Mouse (Mus musculus) hindbrain, embryonic 12.5 days (tissue): ENCODE results near the gene Gm49392. TPM values are rescaled to one million over a fixed set of nuclear protein-coding genes. Genes with fewer than 3 reads are reported as not detected.
"Not testable (repeated sequence)": the region's sequence is repeated elsewhere in the genome, so short reads cannot be mapped to it uniquely, and the experiment has no call there.

Experiments
- ATAC-seq: fragments of 200-750 bp; cut with Nextera tagmentation; 2 replicates; pipeline ENCODE4 v1.8.0; 2017; ENCODE audit warnings: moderate TSS enrichment; ENCODE audit not compliant: low FRiP score
- H3K27ac ChIP-seq: fragments of 300-500 bp; sonication (generic); 2 replicates; pipeline ENCODE4 v1.5.1; 2016; ENCODE audit warnings: mild to moderate bottlenecking
- H3K27me3 ChIP-seq: fragments of 300-500 bp; sonication (generic); 2 replicates; pipeline ENCODE4 v1.6.1; 2016; ENCODE audit warnings: mild to moderate bottlenecking
- H3K36me3 ChIP-seq: fragments of 300-500 bp; sonication (generic); 2 replicates; pipeline ENCODE4 v1.6.1; 2016; ENCODE audit warnings: mild to moderate bottlenecking
- H3K4me1 ChIP-seq: fragments of 300-500 bp; sonication (generic); 2 replicates; pipeline ENCODE4 v1.6.1; 2016
- H3K4me2 ChIP-seq: fragments of 300-500 bp; sonication (generic); replicated peaks from 2 replicates; pipeline ENCODE4 v1.6.1; 2016; ENCODE audit warnings: mild to moderate bottlenecking
- H3K4me3 ChIP-seq: fragments of 300-500 bp; sonication (generic); 2 replicates; pipeline ENCODE4 v1.5.1; 2016; ENCODE audit warnings: mild to moderate bottlenecking
- H3K9ac ChIP-seq: fragments of 300-500 bp; sonication (generic); 2 replicates; pipeline ENCODE4 v1.6.1; 2016; ENCODE audit warnings: mild to moderate bottlenecking, moderate library complexity
- H3K9me3 ChIP-seq: fragments of 300-500 bp; sonication (generic); replicated peaks from 2 replicates; pipeline ENCODE4 v1.6.1; 2016; ENCODE audit warnings: mild to moderate bottlenecking
- WGBS: fragments of 180-500 bp; shearing (Covaris S2); methylation state at CpG from one replicate; pipeline ENCODE4 v1.1.7; 2016; 5-methylcytosine and 5-hydroxymethylcytosine counted together
- polyA plus RNA-seq: library from polyadenylated mRNA; unstranded; fragments of >200 nt; fragmentation: Nextera tagmentation; extraction: Ambion mirVana; gene quantifications from 2 replicates; pipeline ENCODE4 v1.2.1, GENCODE M21; 2016

The Gm49392 gene
- polyA plus RNA-seq, result not detected in 2 replicates

DNA sequence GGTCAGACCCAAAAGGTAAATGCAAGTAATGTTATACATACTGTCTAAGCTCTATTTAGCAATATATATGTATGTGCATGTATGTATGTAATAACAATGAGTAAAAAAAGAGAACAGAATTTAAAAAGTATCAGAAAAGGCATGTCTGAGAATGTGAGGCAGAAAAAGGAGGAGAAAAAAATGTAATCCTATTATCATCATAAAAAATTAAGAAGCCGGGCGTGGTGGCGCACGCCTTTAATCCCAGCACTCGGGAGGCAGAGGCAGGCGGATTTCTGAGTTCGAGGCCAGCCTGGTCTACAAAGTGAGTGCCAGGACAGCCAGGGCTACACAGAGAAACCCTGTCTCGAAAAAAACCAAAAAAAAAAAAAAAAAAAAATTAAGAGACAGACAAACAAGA, at the start of gene Gm49392:
Gm49392 (minus strand) TSS at position 101 of the 400 bp plus-strand sequence.
- H3K4me2 ChIP-seq, H3K9ac ChIP-seq, ATAC-seq, H3K27ac ChIP-seq, H3K4me1 ChIP-seq, H3K27me3 ChIP-seq, H3K36me3 ChIP-seq, H3K4me3 ChIP-seq, H3K9me3 ChIP-seq: not testable (repeated sequence)
- 84% methylated on average over 8 of the region's 8 CpGs for WGBS

DNA sequence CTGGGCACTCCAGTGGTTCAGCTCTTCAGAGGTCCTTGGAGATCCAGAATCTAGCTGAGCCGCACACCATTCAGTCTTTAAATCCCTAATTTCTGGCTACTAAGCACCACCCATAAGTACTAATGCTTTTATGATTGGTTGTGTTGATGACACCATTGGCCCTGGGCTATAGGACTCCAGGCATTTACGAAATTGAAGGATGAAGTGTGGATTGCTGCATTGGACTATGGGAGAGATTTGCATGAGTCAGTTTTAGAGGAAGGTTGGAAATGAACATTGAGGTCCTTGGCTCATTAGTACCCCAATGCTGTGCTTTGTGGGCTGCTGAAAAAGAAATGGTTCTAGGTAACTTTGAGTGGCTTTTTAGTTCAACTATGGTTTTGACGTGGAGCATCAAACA, 45.2 kb upstream of the Gm49392 start, which contains the start of gene Tpbpa:
Tpbpa (minus strand) TSS at position 101 of the 400 bp plus-strand sequence.
- H3K4me2 ChIP-seq, H3K36me3 ChIP-seq, H3K4me3 ChIP-seq, H3K4me1 ChIP-seq, H3K9ac ChIP-seq, ATAC-seq, H3K27ac ChIP-seq, H3K27me3 ChIP-seq: not testable (repeated sequence)
- 72% methylated on average over 3 of the region's 3 CpGs for WGBS
- H3K9me3 ChIP-seq, result peaks cover 11% of the 10 kb centered on the region; the same call in 1 of the 2 replicates

DNA sequence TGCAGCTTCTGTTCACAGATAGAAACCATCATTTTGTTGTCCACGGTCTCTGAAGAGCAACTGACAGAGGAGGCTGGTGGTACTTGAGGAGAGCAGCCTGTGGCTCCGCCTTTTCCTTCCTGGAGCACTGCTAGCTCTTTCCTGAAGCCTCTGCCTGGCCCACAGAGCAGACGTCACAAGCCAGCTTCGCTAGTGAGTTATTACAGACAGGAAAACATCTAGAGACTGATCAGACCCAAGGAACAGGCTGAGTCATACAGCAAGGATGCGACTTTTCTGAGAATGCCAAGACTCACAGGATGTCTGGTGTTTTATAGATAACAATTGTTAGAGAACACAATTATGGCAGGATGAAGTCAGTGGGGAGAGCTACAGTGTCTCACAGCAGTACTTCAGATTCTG, 39.8 kb upstream of the Gm49392 start, which contains the start of the genes Gm49391 and Ctla2a:
Gm49391 (minus strand) TSS at position 72 of the 402 bp plus-strand sequence.
Ctla2a (minus strand) TSS at position 126 of the 402 bp plus-strand sequence.
- Histone ChIP-seq H3K4me2 (no peak within 1 kb of the TSS), H3K4me1 (no peaks in the 10 kb centered on the region), H3K27ac (no peak within 1 kb of the TSS), H3K4me3 (no peak within 1 kb of the TSS), H3K27me3 (no peaks in the 10 kb centered on the region), H3K36me3 (no peaks in the 10 kb centered on the region), H3K9me3 (peaks cover 10% of the 10 kb centered on the region), H3K9ac (no peak within 1 kb of the TSS)
- WGBS, result 72% methylated on average over 5 of the region's 5 CpGs
- no peak for ATAC-seq

DNA sequence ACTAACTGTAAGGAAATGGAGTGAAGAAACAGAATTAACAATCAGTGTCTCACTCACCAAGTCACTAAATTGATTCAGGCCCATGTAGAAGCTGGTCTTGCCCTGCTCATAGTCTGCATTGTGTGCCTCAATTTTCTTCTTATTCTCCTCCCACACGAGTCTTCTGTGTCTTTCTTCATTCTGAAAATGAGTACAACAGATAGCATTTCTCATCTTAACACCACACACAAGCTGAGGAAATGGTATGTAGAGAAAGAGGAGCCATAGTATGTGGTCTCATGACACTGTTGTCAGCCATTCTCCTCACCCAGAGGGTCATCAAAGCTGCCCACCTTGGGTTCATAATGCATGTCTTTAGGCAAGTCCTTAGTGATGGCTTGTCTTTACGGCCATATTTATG, 38.8 kb upstream of the Gm49392 start, which contains the start of gene Gm49393:
Gm49393 (minus strand) TSS at position 101 of the 400 bp plus-strand sequence.
- H3K9me3 ChIP-seq, ATAC-seq, H3K9ac ChIP-seq, H3K4me1 ChIP-seq, H3K4me3 ChIP-seq, H3K27ac ChIP-seq, H3K27me3 ChIP-seq, H3K4me2 ChIP-seq, H3K36me3 ChIP-seq: not testable (repeated sequence)
- WGBS, result 69% methylated on average over 2 of the region's 2 CpGs

DNA sequence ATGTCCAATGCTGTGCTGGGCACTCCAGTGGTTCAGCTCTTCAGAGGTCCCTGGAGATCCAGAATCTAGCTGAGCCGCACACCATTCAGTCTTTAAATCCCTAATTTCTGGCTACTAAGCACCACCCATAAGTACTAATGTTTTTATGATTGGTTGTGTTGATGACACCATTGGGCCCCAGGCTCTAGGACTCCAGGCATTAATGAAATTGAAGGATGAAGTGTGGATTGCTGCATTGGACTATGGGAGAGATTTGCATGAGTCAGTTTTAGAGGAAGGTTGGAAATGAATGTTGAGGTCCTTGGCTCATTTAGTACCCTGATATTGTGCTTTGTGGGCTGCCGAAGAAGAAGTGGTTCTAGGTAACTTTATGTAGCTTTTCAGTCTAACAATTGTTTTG, 8.1 kb upstream of the Gm49392 start, which contains the start of gene Tpbpb:
Tpbpb (minus strand) TSS at position 101 of the 400 bp plus-strand sequence.
- ATAC-seq, H3K27me3 ChIP-seq, H3K36me3 ChIP-seq, H3K4me2 ChIP-seq, H3K9me3 ChIP-seq, H3K9ac ChIP-seq, H3K4me1 ChIP-seq, H3K4me3 ChIP-seq, H3K27ac ChIP-seq: not testable (repeated sequence)
- WGBS, result 90% methylated on average over 2 of the region's 2 CpGs

DNA sequence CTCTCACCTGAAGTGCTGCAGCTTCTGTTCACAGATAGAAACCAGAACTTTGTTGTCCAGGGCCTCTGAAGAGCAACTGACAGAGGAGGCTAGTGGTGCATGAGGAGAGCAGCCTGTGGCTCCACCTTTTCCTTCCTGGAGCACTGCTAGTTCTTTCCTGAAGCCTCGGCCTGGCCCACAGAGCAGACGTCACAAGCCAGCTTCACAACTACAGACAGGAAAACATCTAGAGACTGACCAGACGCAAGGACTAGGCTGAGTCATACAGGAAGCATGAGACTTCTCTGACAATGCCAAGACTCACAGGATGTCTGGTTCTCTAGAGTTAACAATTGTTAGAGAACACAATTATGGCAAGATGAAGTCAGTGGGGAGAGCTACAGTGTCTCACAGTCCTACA, 634 bp upstream of the Gm49392 start, which contains the start of gene Ctla2b:
Ctla2b (minus strand) TSS at position 120 of the 400 bp plus-strand sequence.
- no peaks in the 10 kb centered on the region for H3K4me1 ChIP-seq
- no peak within 1 kb of the TSS for H3K4me2 ChIP-seq
- ATAC-seq, result no peak
- 91% methylated on average over 3 of the region's 3 CpGs for WGBS
- H3K9me3 ChIP-seq, result peaks cover 6% of the 10 kb centered on the region; the same call in 1 of the 2 replicates
- no peak within 1 kb of the TSS for H3K27ac ChIP-seq
- H3K27me3 ChIP-seq, result no peaks in the 10 kb centered on the region
- no peaks in the 10 kb centered on the region for H3K36me3 ChIP-seq
- H3K9ac ChIP-seq, result no peak within 1 kb of the TSS
- no peak within 1 kb of the TSS for H3K4me3 ChIP-seq

- Histone ChIP-seq H3K9me3 (peaks cover 6% of the 10 kb centered on the region; the same call in 1 of the 2 replicates), H3K36me3 (no peaks in the 10 kb centered on the region), H3K9ac (no peak overlapping the region), H3K27me3 (no peaks in the 10 kb centered on the region), H3K4me3 (no peak overlapping the region), H3K27ac (no peak overlapping the region), H3K4me1 (no peaks in the 10 kb centered on the region), H3K4me2 (no peak overlapping the region)
- ATAC-seq, result no peak
Observed at GRCm38 (mm10) chr13:60895406-60896160, 1.1 kb downstream of the Gm49392 start.

DNA sequence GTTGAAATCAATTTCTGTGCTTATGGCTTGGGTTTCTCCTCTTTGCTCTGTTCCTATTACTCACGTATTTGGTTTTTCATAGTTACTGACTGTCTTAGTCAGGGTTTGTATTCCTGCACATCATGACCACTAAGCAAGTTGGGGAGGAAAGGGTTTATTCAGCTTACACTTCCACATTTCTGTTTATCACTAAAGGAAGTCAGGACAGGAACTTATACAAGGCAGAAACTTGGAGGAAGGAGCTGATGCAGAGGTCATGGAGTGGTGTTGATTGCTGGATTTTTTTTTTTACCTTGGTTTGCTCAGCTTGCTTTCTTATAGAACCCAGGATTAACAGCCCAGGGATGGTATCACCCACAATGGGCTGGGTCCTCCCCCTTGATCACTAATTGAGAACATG, 4.4 kb downstream of the Gm49392 start:
- WGBS, result 92% methylated on average over 1 of the region's 1 CpGs
- Histone ChIP-seq H3K9ac (no peak overlapping the region), H3K4me3 (no peak overlapping the region), H3K4me2 (no peak overlapping the region), H3K36me3 (no peaks in the 10 kb centered on the region), H3K27me3 (no peaks in the 10 kb centered on the region), H3K27ac (no peak overlapping the region), H3K4me1 (no peaks in the 10 kb centered on the region), H3K9me3 (peaks cover 2% of the 10 kb centered on the region; the same call in 1 of the 2 replicates)
- ATAC-seq, result no peak

GRCm38 (mm10) chr13:60864281-60864680, 32.4 kb downstream of the Gm49392 start, which contains the start of gene 4930486L24Rik:
4930486L24Rik (minus strand) TSS chr13:60864475.
- Histone ChIP-seq H3K9me3 (no peaks in the 10 kb centered on the region), H3K27me3 (no peaks in the 10 kb centered on the region), H3K4me1 (no peaks in the 10 kb centered on the region), H3K4me2 (no peak within 1 kb of the TSS), H3K4me3 (no peak within 1 kb of the TSS), H3K9ac (no peak within 1 kb of the TSS), H3K36me3 (no peaks in the 10 kb centered on the region), H3K27ac (no peak within 1 kb of the TSS)
- ATAC-seq, result no peak
- 77% methylated on average over 1 of the region's 1 CpGs for whole genome bisulfite sequencing

GRCm38 (mm10) chr13:60848241-60849120, 48.2 kb downstream of the Gm49392 start:
- Histone ChIP-seq H3K4me3 (no peak overlapping the region), H3K36me3 (no peaks in the 10 kb centered on the region), H3K27me3 (no peaks in the 10 kb centered on the region), H3K27ac (no peak overlapping the region), H3K4me1 (no peaks in the 10 kb centered on the region), H3K9me3 (no peaks in the 10 kb centered on the region), H3K4me2 (no peak overlapping the region), H3K9ac (no peak overlapping the region)
- no peak for ATAC-seq
- 89% methylated on average over 4 of the region's 4 CpGs for WGBS

DNA sequence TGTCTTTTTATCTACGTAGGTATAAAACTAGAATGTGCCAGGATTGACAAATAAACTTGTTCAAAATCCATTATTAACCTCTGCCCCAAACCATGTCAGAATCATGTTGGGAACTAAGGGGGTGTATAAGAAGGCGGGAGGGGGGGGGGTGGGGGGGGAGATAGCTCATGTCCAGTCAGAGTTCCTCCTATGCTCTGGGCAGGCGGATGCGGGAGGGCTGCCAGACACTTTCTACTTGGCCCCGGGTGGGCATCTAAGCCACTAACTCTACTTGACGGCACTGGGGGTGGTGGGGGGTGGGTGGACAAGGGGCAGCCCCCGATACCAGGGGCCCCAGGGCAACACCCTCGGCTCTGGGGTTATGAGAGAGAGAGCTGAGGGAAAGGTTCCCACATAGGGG, 53.5 kb downstream of the Gm49392 start:
- 93% methylated on average over 8 of the region's 8 CpGs for WGBS
- H3K9ac ChIP-seq, result no peak overlapping the region
- H3K27me3 ChIP-seq, result no peaks in the 10 kb centered on the region
- no peak overlapping the region for H3K4me2 ChIP-seq
- no peak overlapping the region for H3K4me3 ChIP-seq
- no peak overlapping the region for H3K27ac ChIP-seq
- no peak for ATAC-seq
- H3K9me3 ChIP-seq, result no peaks in the 10 kb centered on the region
- H3K36me3 ChIP-seq, result no peaks in the 10 kb centered on the region
- no peaks in the 10 kb centered on the region for H3K4me1 ChIP-seq

DNA sequence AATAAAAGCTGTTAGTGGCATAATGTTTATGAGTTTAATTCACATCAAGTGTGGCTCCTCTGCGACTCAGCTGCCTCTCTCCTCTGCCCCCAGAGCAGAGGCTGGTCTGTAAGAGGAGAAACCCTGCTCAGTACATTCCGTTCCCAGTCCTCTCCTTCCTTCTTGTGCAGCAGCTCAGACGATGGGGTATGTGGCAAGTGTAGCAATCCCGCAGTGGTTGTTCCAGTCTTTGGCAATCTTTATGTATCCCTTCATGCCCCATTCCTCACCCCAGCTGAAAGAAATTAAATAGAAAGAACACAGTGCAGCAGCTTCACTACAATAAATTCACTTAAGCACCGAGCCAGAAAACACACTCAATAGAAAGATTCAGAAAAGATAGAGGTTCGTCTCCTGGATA, 54.0 kb downstream of the Gm49392 start:
- H3K9me3 ChIP-seq, result no peaks in the 10 kb centered on the region
- no peaks in the 10 kb centered on the region for H3K27me3 ChIP-seq
- no peaks in the 10 kb centered on the region for H3K36me3 ChIP-seq
- H3K27ac ChIP-seq, result no peak overlapping the region
- H3K4me3 ChIP-seq, result no peak overlapping the region
- no peaks in the 10 kb centered on the region for H3K4me1 ChIP-seq
- ATAC-seq, result no peak
- WGBS, result 82% methylated on average over 6 of the region's 6 CpGs
- no peak overlapping the region for H3K4me2 ChIP-seq
- H3K9ac ChIP-seq, result no peak overlapping the region
